Mouse (Mus musculus) lung, postnatal 0 days (tissue): ENCODE measurements around the gene Cdh8.

Experiments used
- CTCF ChIP-seq: IDR thresholded peaks from 2 replicates; pipeline ENCODE4 v1.5.1; 2016; ENCODE audit warnings: antibody characterized with exemption, mild to moderate bottlenecking
- EP300 ChIP-seq: IDR thresholded peaks from 2 replicates; pipeline ENCODE4 v1.6.1; 2016; ENCODE audit warnings: antibody characterized with exemption, mild to moderate bottlenecking, control low read depth

DNA sequence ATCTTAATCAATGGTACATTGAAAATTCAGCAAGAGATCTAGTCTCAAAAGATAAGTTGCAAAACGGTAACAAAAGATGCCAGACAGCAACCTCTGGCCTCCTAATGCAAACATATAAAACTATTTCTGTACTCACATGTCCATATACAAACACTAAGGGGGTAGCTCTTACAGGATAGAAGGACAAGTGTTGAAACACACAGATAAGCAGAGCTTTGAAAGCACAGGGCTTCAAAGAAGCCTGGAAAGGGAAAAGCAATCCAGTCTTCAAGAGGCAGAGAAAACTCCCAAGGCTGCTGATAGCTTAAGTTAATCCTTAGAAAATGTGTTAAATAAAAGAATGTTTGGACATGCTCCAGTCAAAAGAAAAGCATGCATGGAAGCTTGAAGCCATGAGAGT, 77.0 kb downstream of the Cdh8 start:
- no peak for TF ChIP-seq CTCF
- no peak for TF ChIP-seq EP300
